Mouse (Mus musculus): ENCODE data around the gene Phrf1. TPM values are rescaled to one million over a fixed set of nuclear protein-coding genes. Genes with fewer than 3 reads are reported as not detected.

Gene Phrf1
- polyA plus RNA-seq, 1 experiment from 2014 or later: 71.9 TPM

DNA sequence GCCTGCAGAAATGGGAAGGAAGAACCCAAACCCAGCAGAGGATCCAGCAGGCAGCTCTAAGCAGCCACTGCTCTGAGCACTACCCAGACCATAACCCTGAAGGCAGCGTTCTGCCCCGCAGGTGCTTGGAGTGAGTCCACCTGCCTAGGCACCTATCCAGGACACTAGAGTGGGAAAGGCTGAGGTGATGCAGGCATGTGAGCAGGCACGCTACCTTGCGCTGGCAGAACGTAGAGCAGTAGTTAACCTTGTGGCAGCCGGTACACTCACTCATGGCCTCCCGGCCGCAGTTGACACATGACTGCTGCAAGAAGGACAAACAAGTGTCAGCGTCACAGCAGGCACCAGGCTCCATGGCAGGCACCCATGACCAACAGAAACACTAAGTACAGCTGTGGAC is 72.8 kb downstream of the Phrf1 start:
- WGBS: 91% methylated on average over 9 of the region's 9 CpGs
- H3K27ac ChIP-seq: no peak overlapping the region
- no peaks in the 10 kb centered on the region for H3K9me3 ChIP-seq
- H3K4me1 ChIP-seq: no peaks in the 10 kb centered on the region
- no peaks in the 10 kb centered on the region for H3K27me3 ChIP-seq
- no peak overlapping the region for H3K4me2 ChIP-seq
- peaks cover 69% of the 10 kb centered on the region for H3K36me3 ChIP-seq
- H3K4me3 ChIP-seq: no peak overlapping the region
- no peak overlapping the region for H3K9ac ChIP-seq
- no peak for ATAC-seq (ENCODE audit: borderline replicate concordance, extremely low read depth, low FRiP score, low TSS enrichment)

DNA sequence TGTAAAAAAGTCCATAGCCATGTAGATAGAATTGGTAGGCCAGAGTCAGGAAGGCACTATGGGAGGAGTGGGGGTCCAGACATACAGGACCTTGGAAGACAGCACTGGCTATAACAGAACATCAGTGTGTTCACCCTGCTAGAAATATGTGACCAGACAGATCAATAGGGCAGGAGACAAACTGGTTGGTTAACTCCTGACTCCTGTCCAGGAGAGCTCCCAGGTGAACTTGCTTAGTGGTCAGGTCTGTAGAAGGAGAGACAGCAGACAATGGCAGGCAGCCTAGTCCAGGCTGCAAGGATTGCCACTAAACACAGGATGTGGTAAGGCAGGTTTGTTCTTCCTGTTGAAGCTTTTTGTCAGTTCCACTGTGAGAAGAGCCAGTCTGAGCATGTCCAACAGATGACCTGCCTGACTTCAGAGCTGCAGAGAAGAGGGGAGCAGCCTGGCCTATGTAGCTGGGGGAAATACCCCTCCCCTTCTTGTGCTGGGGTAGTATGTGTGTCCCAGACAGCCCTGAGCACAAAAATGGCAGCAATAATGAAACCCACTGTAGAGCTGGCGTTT is 74.2 kb downstream of the Phrf1 start:
- Histone ChIP-seq H3K9ac (no peak overlapping the region), H3K36me3 (peaks cover 77% of the 10 kb centered on the region), H3K4me3 (no peak overlapping the region), H3K4me1 (no peaks in the 10 kb centered on the region), H3K27ac (no peak overlapping the region), H3K27me3 (no peaks in the 10 kb centered on the region), H3K4me2 (no peak overlapping the region), H3K9me3 (no peaks in the 10 kb centered on the region)
- WGBS: 86% methylated on average over 1 of the region's 1 CpGs
- ATAC-seq (ENCODE audit: borderline replicate concordance, extremely low read depth, low FRiP score, low TSS enrichment): no peak

DNA sequence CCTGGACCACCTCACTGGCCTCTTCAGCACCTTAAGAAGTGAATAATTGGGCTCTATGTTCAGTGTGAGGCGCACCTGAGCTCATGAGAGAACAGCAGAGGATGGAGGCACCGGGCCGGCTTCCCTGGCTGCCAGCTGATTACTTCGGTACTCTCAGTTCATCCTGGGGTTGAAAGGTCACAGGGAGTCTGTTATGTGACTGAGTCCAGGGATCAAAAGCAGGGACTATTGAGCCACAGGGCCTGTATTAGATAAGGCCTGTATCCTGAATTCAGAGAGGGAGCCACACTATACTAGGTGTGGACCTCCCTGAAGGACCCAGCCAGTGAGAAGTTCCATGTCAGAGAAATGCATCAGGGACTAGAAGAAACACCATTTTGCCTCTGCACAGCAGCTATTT is 76.0 kb downstream of the Phrf1 start:
- Histone ChIP-seq H3K4me2 (no peak overlapping the region), H3K9ac (no peak overlapping the region), H3K27me3 (no peaks in the 10 kb centered on the region), H3K36me3 (peaks cover 93% of the 10 kb centered on the region), H3K9me3 (no peaks in the 10 kb centered on the region), H3K27ac (no peak overlapping the region), H3K4me1 (no peaks in the 10 kb centered on the region), H3K4me3 (no peak overlapping the region)
- no peak for ATAC-seq (ENCODE audit: borderline replicate concordance, extremely low read depth, low FRiP score, low TSS enrichment)
- 85% methylated on average over 4 of the region's 4 CpGs for WGBS

MicroRNAs encoded within 50 kb of the gene (microRNA counts, 519-probe panel; counts per million panel counts)
- 2,661 counts per million, percentile 66 among the panel's probes with 10 or more counts for microRNA mmu-miR-210

Small RNAs within 50 kb of the gene (microRNA-seq; reads per million reads assigned to microRNA genes)
- gene Mir210: 484 reads per million, percentile 70 among the genes with 10 or more reads in this experiment

Other genes with a start within 250 kb of the Phrf1 start
- 238 and 246 TPM in 2 replicates for gene Ifitm3, start 218.0 kb upstream of the Phrf1 start, polyA plus RNA-seq (2015; fragmentation: Nextera tagmentation; extraction: Ambion mirVana)
- gene Ifitm6, start 210.9 kb upstream of the Phrf1 start, polyA plus RNA-seq (2015; fragmentation: Nextera tagmentation; extraction: Ambion mirVana): 1.4 and 1.6 TPM in 2 replicates
- not detected in 2 replicates for gene Gm17387, start 199.7 kb upstream of the Phrf1 start, polyA plus RNA-seq (2015; fragmentation: Nextera tagmentation; extraction: Ambion mirVana)
- gene B4galnt4, start 167.7 kb upstream of the Phrf1 start, polyA plus RNA-seq (2015; fragmentation: Nextera tagmentation; extraction: Ambion mirVana): 5.3 and 5.8 TPM in 2 replicates
- 14.6 and 15.2 TPM in 2 replicates for gene Pkp3, start 150.6 kb upstream of the Phrf1 start, polyA plus RNA-seq (2015; fragmentation: Nextera tagmentation; extraction: Ambion mirVana)
- 12.8 and 15.1 TPM in 2 replicates for gene Sigirr, start 128.2 kb upstream of the Phrf1 start, polyA plus RNA-seq (2015; fragmentation: Nextera tagmentation; extraction: Ambion mirVana)
- 6.4 and 6.5 TPM in 2 replicates for gene Ano9, start 111.0 kb upstream of the Phrf1 start, polyA plus RNA-seq (2015; fragmentation: Nextera tagmentation; extraction: Ambion mirVana)
- gene Ptdss2, start 106.4 kb upstream of the Phrf1 start, polyA plus RNA-seq (2015; fragmentation: Nextera tagmentation; extraction: Ambion mirVana): 70.1 and 70.6 TPM in 2 replicates
- gene Rnh1, start 55.9 kb upstream of the Phrf1 start, polyA plus RNA-seq (2015; fragmentation: Nextera tagmentation; extraction: Ambion mirVana): 143 and 152 TPM in 2 replicates
- 99.9 and 102 TPM in 2 replicates for gene Hras, start 34.8 kb upstream of the Phrf1 start, polyA plus RNA-seq (2015; fragmentation: Nextera tagmentation; extraction: Ambion mirVana)
- gene Lrrc56, start 34.6 kb upstream of the Phrf1 start, polyA plus RNA-seq (2015; fragmentation: Nextera tagmentation; extraction: Ambion mirVana): 5.8 and 6.9 TPM in 2 replicates
- gene Lmntd2, start 14.7 kb upstream of the Phrf1 start, polyA plus RNA-seq (2015; fragmentation: Nextera tagmentation; extraction: Ambion mirVana): 1.1 and 1.3 TPM in 2 replicates
- 59.7 and 62.6 TPM in 2 replicates for gene Rassf7, start 12.9 kb upstream of the Phrf1 start, polyA plus RNA-seq (2015; fragmentation: Nextera tagmentation; extraction: Ambion mirVana)
- gene Irf7, start 37.7 kb downstream of the Phrf1 start, polyA plus RNA-seq (2015; fragmentation: Nextera tagmentation; extraction: Ambion mirVana): 3.0 and 4.6 TPM in 2 replicates
- gene Cdhr5, start 48.0 kb downstream of the Phrf1 start, polyA plus RNA-seq (2015; fragmentation: Nextera tagmentation; extraction: Ambion mirVana): not detected in 2 replicates
- 2.3 and 2.6 TPM in 2 replicates for gene Sct, start 50.3 kb downstream of the Phrf1 start, polyA plus RNA-seq (2015; fragmentation: Nextera tagmentation; extraction: Ambion mirVana)
- gene Drd4, start 63.2 kb downstream of the Phrf1 start, polyA plus RNA-seq (2015; fragmentation: Nextera tagmentation; extraction: Ambion mirVana): 0.49 and 0.57 TPM in 2 replicates
- 56.0 and 56.2 TPM in 2 replicates for gene Deaf1, start 98.9 kb downstream of the Phrf1 start, polyA plus RNA-seq (2015; fragmentation: Nextera tagmentation; extraction: Ambion mirVana)
- gene Tmem80, start 99.0 kb downstream of the Phrf1 start, polyA plus RNA-seq (2015; fragmentation: Nextera tagmentation; extraction: Ambion mirVana): 42.3 and 45.8 TPM in 2 replicates
- gene Eps8l2, start 110.1 kb downstream of the Phrf1 start, polyA plus RNA-seq (2015; fragmentation: Nextera tagmentation; extraction: Ambion mirVana): 29.1 and 29.8 TPM in 2 replicates
- gene Taldo1, start 163.4 kb downstream of the Phrf1 start, polyA plus RNA-seq (2015; fragmentation: Nextera tagmentation; extraction: Ambion mirVana): 281 and 293 TPM in 2 replicates
- 50.8 and 51.8 TPM in 2 replicates for gene Gatd1, start 185.4 kb downstream of the Phrf1 start, polyA plus RNA-seq (2015; fragmentation: Nextera tagmentation; extraction: Ambion mirVana)
- 0.52 and 0.90 TPM in 2 replicates for gene Cend1, start 200.7 kb downstream of the Phrf1 start, polyA plus RNA-seq (2015; fragmentation: Nextera tagmentation; extraction: Ambion mirVana)
- gene Slc25a22, start 209.1 kb downstream of the Phrf1 start, polyA plus RNA-seq (2015; fragmentation: Nextera tagmentation; extraction: Ambion mirVana): 24.9 and 25.1 TPM in 2 replicates
- gene Pidd1, start 215.2 kb downstream of the Phrf1 start, polyA plus RNA-seq (2015; fragmentation: Nextera tagmentation; extraction: Ambion mirVana): 14.4 and 15.8 TPM in 2 replicates
- gene Rplp2, start 218.6 kb downstream of the Phrf1 start, polyA plus RNA-seq (2015; fragmentation: Nextera tagmentation; extraction: Ambion mirVana): 1,155 and 1,294 TPM in 2 replicates
- 35.9 and 41.6 TPM in 2 replicates for gene Pnpla2, start 226.4 kb downstream of the Phrf1 start, polyA plus RNA-seq (2015; fragmentation: Nextera tagmentation; extraction: Ambion mirVana)
- 35.6 and 40.8 TPM in 2 replicates for gene Cracr2b, start 232.3 kb downstream of the Phrf1 start, polyA plus RNA-seq (2015; fragmentation: Nextera tagmentation; extraction: Ambion mirVana)
- 24.4 and 30.7 TPM in 2 replicates for gene Cd151, start 238.6 kb downstream of the Phrf1 start, polyA plus RNA-seq (2015; fragmentation: Nextera tagmentation; extraction: Ambion mirVana)
- 66.9 and 69.2 TPM in 2 replicates for gene Polr2l, start 246.3 kb downstream of the Phrf1 start, polyA plus RNA-seq (2015; fragmentation: Nextera tagmentation; extraction: Ambion mirVana)
- 96.9 and 100 TPM in 2 replicates for gene Tspan4, start 246.5 kb downstream of the Phrf1 start, polyA plus RNA-seq (2015; fragmentation: Nextera tagmentation; extraction: Ambion mirVana)